Mouse (Mus musculus): ENCODE data around the gene Arl15.

Gene Arl15

GRCm38 (mm10) chr13:114095440-114095839, 301.1 kb downstream of the Arl15 start:
- no peak for DNase-seq (ENCODE audit: low spot score in 2 of 2)

GRCm38 (mm10) chr13:114096386-114096785, 302.1 kb downstream of the Arl15 start:
- no peak for DNase-seq (ENCODE audit: low spot score in 2 of 2)

- no peak for DNase-seq (ENCODE audit: low spot score in 2 of 2)
Measured at GRCm38 (mm10) chr13:114101155-114101554, 306.9 kb downstream of the Arl15 start.

DNA sequence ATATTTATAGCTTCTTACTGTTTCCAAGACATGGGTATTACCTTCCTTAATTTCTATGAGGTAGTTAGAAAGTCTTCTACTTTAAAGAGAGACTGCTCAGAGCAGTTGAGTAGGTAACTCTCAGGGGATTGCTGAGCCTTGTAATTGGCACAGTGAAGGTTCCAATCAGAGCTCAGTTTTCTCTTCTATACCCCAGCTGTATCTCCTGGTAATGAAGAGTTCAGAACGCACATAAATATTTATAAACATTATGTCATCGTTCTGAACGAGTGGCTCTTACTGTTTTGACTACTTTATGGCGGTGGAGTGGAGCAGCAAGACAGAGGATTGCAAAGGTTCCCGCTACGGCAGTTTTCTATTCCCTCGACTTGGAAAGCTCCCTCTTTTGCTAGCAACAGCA, 311.8 kb downstream of the Arl15 start:
- DNase-seq (ENCODE audit: low spot score in 2 of 2): no peak

- no peak for DNase-seq (ENCODE audit: low spot score in 2 of 2)
Measured at GRCm38 (mm10) chr13:114107499-114107898, 313.2 kb downstream of the Arl15 start.

GRCm38 (mm10) chr13:114109441-114109840, 315.1 kb downstream of the Arl15 start:
- no peak for DNase-seq (ENCODE audit: low spot score in 2 of 2)

- DNase-seq (ENCODE audit: low spot score in 2 of 2): no peak
Measured at GRCm38 (mm10) chr13:114109845-114110244, 315.5 kb downstream of the Arl15 start.

DNA sequence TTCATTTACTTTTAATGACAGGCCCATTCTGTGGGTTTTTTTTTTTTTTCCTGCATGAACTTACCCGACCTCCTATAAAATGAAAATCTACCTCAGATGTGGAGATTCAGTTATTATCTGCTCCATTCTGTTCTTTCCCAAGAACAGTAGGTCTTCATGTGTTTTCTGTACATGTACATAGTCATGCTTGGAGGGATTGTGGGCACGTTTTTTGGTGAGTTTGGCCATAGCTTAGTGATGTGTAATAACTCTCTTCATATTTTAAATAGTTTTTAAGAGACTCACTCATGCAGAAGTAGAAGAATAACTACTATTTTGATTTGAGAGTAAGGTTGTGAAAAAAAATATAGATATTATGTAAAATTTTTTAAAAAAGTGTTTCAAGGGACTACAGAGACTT, 319.2 kb downstream of the Arl15 start:
- DNase-seq (ENCODE audit: low spot score in 2 of 2): no peak

DNA sequence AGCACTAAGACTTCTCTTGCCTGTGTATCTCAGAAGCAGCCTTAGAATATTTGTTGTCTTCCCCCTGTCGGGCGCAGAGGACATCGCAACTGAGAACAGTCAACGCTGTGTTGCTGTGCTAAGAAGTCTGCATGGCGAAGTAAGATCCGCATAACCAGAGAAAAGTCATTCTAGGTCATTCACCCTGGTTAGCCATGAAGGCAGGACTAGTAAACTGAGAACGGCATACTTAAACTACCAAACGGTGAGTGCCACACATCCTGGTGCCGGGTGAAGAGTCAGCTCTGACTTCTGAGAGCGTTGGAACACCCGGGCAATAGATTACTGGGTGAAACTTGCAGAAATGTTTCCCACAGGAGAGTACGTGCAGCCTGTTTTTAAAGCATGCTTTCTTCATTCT, 320.3 kb downstream of the Arl15 start:
- DNase-seq (ENCODE audit: low spot score in 2 of 2): no peak

GRCm38 (mm10) chr13:114115106-114115505, 320.8 kb downstream of the Arl15 start:
- no peak for DNase-seq (ENCODE audit: low spot score in 2 of 2)

- no peak for DNase-seq (ENCODE audit: low spot score in 2 of 2)
Measured at GRCm38 (mm10) chr13:114118104-114118830, 324.0 kb downstream of the Arl15 start.

- DNase-seq (ENCODE audit: low spot score in 2 of 2): no peak
Measured at GRCm38 (mm10) chr13:114119816-114120215, 325.5 kb downstream of the Arl15 start.

GRCm38 (mm10) chr13:114121591-114121990, 327.3 kb downstream of the Arl15 start:
- no peak for DNase-seq (ENCODE audit: low spot score in 2 of 2)

GRCm38 (mm10) chr13:114123391-114123790, 329.1 kb downstream of the Arl15 start:
- no peak for DNase-seq (ENCODE audit: low spot score in 2 of 2)

DNA sequence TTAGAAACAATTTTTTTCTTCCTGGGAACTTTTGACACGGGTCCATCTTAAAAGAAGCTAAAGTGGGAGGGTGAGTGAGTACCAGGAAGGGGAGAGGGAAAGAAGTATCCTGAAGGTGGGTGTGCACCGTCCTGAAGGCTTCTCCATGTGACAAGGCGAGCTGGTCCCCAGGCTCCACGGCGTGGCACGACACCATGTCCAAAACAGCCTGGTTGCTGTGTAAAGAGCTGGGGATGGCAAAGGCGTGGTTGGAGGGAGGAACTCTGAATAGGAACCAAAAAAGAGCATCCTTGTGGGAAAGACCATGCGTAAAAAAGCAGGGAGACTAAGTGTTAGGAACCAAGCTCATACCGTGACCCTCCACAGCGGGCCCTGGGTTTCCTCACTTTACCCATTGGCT, 330.1 kb downstream of the Arl15 start:
- DNase-seq (ENCODE audit: low spot score in 2 of 2): no peak

DNA sequence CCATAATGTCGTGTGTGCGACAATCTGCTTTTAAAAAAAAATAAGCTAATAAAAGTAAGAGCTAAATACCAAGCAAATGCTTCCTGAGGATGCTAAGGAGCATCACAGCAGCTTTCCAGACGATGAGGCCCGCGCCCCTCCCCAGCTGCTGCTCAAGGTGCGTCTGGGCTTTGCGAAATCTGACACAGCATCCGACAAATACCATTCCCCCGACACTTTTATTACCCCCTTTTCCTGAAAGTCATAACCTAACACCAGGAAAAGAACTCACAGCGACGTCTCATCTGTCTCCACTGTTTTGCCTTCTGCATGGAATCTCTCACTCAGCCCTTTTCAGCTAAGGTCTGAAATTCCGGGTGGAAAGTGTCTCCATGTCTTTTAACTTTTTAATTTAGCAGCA, 330.7 kb downstream of the Arl15 start:
- no peak for DNase-seq (ENCODE audit: low spot score in 2 of 2)

- no peak for DNase-seq (ENCODE audit: low spot score in 2 of 2)
Measured at GRCm38 (mm10) chr13:114128366-114128765, 334.1 kb downstream of the Arl15 start.

GRCm38 (mm10) chr13:114129986-114130385, 335.7 kb downstream of the Arl15 start:
- DNase-seq (ENCODE audit: low spot score in 2 of 2): no peak

DNA sequence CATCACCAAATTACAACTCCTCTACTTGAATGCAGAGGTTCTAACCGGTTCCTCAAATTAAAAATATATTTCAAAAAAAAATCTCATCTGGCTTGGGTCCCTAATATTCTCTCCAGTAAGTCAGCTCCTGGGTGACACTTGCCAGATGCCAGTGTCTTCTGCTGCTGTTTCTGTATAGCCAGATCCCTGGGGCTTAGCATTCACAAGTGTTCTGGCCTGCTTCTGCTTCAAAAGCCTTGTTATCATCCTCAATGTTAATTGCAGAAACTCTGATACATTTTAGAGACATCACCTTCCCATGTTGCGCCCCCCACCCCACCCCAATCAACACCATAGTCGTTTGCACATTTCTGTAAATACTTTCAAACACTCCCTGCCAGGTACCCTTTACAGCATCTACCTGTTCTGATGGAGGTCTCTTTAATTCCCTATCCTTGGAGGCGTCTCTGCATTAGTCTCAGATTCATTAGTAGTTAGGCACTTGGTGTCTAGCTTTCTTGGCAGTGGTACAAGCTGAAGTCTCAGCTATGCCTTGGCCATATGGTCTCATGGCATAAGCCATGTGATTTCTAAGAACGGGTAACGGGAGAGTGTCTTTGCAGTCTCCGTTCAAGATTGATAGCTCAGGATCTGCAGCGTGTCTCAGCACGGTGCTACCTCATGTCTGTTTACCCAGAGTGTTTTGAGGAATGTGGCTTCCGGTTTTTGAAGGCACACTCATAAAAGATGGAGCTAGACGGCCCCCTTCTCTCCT, 336.4 kb downstream of the Arl15 start:
- no peak for DNase-seq (ENCODE audit: low spot score in 2 of 2)

- DNase-seq (ENCODE audit: low spot score in 2 of 2): no peak
Measured at GRCm38 (mm10) chr13:114138921-114139320, 344.6 kb downstream of the Arl15 start.

GRCm38 (mm10) chr13:114139570-114139969, 345.3 kb downstream of the Arl15 start:
- DNase-seq (ENCODE audit: low spot score in 2 of 2): no peak

GRCm38 (mm10) chr13:114142826-114143225, 348.5 kb downstream of the Arl15 start:
- no peak for DNase-seq (ENCODE audit: low spot score in 2 of 2)

- DNase-seq (ENCODE audit: low spot score in 2 of 2): no peak
Measured at GRCm38 (mm10) chr13:114143247-114143646, 348.9 kb downstream of the Arl15 start.
